Mouse (Mus musculus) regulatory T cell (primary cell): ENCODE results near the gene Sptan1.

ENCODE experiments used
- in situ Hi-C: fragments of 300-600 bp; cut with MboI, MseI; formaldehyde crosslinking; loops from one replicate; pipeline ENCODE4 v1.15.1; 2025; ENCODE audit warnings: high pct_unique_total_duplicates

Gene Sptan1

DNA sequence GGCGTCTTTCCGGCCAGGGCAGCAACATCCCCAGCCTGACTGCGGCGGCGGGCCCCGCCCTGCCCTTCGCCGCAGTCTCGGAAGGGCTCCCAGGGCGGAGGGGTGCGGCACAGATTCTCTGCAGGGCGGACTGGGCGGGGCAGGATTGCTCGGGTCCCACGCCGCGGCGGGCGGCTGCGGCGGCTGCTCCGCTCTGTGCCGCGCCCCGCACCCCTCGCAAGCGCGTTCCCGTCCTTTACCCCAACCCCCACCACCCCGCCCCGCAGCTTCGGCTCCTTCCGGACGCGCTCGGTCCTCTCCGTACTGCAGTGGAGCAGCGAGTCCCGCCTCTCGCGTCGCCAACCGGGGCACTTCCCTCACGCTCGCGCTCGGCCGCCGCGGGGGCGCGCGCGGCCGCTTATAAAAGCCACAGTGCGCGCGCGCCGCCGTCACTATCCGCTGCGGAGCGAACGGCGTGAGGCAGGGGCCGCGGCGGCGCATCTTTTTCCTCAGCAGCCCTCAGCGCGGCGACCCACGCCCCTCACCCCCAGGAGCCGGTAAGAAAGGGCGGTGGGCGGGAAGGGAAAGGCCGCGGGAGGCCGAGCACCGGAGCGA, at the start of gene Sptan1:
TSS of gene Sptan1 (plus strand) at position 311 of the 594 bp plus-strand sequence.
- in situ Hi-C loops = no loop called here

DNA sequence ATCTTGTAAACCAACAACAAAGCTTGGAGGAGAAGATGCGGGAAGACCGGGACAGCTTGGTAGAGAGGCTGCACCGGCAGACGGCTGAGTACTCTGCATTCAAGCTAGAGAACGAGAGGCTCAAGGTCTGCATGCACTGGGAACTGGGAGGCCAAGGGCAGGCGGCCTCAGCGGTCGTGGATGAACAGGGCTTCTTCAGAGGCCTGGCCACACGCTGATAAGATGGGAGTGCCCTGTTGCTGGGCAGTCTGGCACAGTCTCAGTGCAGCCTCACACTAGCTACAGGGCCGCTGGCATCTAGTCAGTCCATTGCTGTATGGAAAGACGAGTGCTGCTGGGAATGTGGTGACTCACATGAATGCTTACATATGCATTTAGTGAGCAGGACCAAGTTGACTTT, 47.7 kb upstream of the Sptan1 start:
- in situ Hi-C loops = no loop called here

DNA sequence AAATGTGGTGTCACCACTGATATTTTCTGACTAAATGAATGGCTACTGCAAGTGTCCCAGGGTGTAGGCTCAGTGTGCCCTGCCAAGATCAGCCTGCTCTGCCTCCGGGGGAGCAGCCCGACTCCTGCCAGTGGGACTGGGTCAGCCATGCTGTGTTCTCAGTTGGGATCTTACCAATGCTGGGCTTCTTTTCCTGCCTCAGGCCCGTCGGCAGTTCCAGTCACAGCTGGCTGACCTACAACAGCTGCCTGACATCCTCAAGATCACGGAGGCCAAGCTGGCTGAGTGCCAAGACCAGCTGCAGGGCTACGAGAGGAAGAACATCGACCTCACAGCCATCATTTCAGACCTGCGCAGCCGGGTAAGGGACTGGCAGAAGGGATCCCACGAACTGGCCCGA, 43.3 kb upstream of the Sptan1 start:
- in situ Hi-C loops = no loop called here

GRCm38 (mm10) chr2:29926542-29926941, 38.8 kb upstream of the Sptan1 start:
- in situ Hi-C loops = no loop called here

DNA sequence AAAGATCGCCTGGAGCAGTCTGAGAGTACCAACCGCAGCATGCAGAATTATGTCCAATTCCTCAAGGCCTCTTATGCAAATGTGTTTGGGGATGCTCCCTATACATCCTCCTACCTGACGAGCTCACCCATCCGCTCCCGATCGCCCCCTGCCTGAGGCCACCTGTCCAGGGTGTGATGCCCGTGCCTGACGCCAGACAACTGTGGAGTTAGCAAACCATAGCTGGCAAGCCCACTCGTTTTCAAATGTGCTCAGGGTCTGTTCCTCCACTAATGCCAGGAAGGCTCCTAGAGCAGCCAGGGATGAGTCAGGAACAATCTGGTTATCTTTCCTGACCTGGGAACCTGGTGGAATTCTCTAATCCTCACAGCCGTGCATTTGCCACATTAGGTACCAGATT, 34.9 kb upstream of the Sptan1 start:
- in situ Hi-C loops = loop anchor here (5.0 kb wide), 1 partner anchor 877 kb away; the partner anchor contains the start of gene Ntmt1

- in situ Hi-C loops = loop anchor here (5.0 kb wide), 1 partner anchor 876 kb away; the partner anchor contains the start of gene Ntmt1
Observed at GRCm38 (mm10) chr2:29931194-29931593, 34.2 kb upstream of the Sptan1 start.

DNA sequence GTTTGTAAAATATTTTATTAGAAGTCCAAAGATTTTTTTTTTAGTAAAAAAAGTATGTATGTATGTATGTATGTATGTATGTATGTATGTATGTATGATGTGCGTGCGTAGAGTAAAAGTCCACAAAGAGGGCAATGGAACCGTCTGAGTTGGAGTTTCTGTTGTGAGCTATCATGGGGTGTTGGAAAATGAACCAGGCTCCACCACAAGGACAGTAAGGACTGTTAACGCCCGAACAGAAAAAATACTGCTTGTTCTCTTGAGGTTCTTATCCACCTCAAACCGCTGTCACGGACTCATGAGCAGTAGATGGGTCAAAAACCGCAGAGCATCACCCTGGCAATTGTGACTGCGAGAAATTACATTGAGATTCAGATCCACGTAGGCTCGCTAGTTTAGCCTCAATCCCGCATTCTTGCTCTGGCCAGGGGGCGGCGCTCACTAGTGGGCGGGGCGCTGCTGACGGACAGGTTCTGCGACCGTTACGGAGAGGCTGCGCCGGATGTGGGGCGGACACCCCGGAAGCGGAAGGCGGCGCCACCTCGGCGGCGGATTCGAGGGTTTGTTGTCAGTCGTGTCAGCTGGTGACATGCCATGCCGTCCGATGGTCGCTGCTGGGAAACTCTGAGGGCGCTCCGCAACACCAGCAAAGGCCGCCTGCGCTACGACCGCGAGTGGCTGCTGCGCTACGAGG, 30.3 kb upstream of the Sptan1 start, which contains the start of gene Gle1:
TSS of gene Gle1 (plus strand) at position 521 of the 694 bp plus-strand sequence.
- in situ Hi-C loops = loop anchor here (5.0 kb wide), 1 partner anchor 872 kb away; the partner anchor contains the start of gene Ntmt1

DNA sequence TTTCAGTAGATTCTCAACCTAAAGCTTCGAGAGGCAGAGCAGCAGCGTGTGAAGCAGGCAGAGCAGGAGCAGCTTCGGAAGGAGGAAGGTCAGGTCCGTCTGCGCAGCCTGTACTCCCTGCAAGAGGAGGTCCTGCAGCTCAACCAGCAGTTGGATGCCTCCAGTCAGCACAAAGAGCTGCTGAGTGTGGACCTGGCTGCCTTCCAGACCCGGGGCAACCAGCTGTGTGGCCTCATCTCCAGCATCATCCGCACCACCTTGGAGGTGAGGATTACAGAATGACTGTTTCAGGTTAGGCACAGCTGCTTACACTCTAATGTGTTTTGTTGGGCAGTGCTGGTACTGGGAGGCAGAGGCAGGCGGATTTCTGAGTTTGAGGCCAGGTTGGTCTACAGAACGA, 25.3 kb upstream of the Sptan1 start:
- in situ Hi-C loops = no loop called here

- in situ Hi-C loops = no loop called here
Observed at GRCm38 (mm10) chr2:29940826-29941225, 24.5 kb upstream of the Sptan1 start.

- in situ Hi-C loops = no loop called here
Observed at GRCm38 (mm10) chr2:29944723-29945122, 20.6 kb upstream of the Sptan1 start.

- in situ Hi-C loops = no loop called here
Observed at GRCm38 (mm10) chr2:29948896-29949295, 16.5 kb upstream of the Sptan1 start.

DNA sequence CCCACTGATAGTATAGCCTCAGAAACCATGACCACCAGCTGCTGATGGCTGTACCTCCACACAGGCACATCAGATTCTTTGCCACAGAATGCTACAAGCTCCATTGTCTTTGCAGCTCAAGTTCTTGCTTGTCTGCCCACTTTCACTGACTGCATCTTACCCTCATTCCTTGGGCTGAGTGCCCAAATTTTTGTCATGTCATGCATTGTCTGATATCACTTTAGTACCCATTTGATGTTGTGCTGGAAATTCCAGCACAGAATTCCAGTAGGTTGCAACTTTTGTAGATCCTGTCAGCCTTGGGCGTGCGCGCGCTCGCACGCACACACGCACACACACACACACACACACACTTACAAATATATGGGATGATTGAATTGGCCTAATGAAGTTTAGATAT, 4.1 kb upstream of the Sptan1 start:
- in situ Hi-C loops = no loop called here

DNA sequence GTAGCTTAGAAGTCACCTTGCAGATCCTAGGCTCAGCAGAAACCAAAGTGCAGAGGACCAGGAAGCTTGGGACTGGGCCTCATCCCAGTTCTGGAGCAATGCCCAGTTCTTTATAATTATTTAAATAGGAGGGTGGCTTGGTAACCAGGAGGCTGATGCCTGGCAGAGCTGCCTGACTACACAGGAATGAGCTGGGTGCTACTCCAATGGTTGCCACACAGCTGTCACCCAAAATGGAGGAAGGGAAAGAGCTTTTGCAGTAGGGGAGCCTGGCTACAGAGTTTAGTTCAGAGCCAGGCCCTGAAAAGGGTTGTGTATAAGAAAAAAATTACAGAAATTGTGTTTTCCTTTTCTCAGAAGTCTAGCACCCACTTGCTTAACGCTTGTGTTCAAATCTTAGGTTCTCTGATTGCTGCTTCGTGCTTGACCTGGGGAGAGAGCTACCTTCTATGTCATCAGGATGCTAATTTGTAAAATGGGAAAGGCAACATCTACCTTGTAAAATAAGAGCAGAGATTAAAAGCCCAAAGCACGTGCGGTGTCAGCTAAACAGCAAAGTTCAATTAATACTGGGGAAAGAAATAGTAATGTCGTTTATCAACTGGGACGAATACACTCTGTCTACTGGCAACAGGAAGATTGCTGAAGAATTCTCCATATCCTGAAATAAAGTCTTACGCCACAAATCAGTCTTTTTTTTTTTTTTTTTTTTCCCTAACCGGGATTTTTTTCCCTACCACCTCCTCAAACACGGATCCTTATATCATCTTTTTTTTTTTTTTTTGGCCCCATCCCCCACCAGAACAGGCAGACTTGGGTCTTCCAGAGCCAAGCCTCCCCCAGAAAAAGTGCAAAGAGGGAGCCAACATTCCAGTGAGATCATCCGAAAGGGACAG, 758 bp upstream of the Sptan1 start:
- in situ Hi-C loops = no loop called here

- in situ Hi-C loops = no loop called here
Observed at GRCm38 (mm10) chr2:29965906-29966305, 546 bp downstream of the Sptan1 start.

DNA sequence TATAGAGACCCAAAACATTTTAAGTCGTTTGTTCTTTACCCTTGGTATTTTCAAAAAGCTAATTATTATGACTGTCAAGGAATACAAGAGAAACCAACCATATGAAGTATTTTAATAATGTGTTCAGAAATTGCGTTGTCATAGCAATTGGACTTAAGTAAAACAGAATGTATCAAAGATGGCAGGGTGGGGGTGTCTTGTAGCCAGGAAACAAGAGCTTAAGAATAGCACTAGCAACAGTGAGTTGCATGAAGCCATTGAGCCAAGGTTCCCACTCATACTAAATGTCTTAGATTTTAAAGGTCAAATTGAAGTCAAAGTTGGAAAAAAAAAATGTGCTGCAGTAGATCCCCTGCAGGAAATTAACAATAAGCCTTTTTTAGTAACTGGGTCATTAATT, 1.5 kb downstream of the Sptan1 start:
- in situ Hi-C loops = no loop called here

GRCm38 (mm10) chr2:29967768-29968167, 2.4 kb downstream of the Sptan1 start:
- in situ Hi-C loops = no loop called here

DNA sequence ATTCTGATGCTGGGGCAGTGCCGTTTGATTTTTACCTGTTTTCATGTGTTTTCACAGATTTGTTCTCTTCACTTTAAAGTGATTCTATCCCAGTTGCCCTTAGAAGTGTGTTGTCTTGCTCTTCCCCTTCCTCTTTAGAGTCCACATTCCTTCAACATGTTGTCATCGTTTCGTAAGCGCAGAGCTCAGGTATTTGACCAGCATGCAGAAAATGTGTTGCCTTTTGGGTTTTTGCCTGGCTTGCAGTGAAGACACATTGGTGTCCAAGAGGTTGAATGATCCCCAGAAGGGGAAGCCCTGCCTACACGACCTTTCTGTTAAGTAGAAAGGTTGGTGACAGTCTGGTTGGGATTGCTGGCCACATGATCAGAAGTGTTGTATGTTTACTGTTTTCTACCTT, 3.3 kb downstream of the Sptan1 start:
- in situ Hi-C loops = no loop called here

GRCm38 (mm10) chr2:29971838-29972635, 6.7 kb downstream of the Sptan1 start:
- in situ Hi-C loops = no loop called here

GRCm38 (mm10) chr2:29973525-29973924, 8.2 kb downstream of the Sptan1 start:
- in situ Hi-C loops = no loop called here

GRCm38 (mm10) chr2:29977307-29977706, 11.9 kb downstream of the Sptan1 start:
- in situ Hi-C loops = no loop called here

- in situ Hi-C loops = no loop called here
Observed at GRCm38 (mm10) chr2:29980661-29981060, 15.3 kb downstream of the Sptan1 start.
